Mouse (Mus musculus) left cerebral cortex, adult 18-20 months (tissue): ENCODE measurements around the gene Frem2. TPM values are rescaled to one million over a fixed set of nuclear protein-coding genes. Genes with fewer than 3 reads are reported as not detected.

ENCODE experiments used
- DNase-seq, 2 experiments: peaks; one replicate each; pipeline ENCODE4 v3.0.0; 2021 to 2022; ENCODE audit warnings: low spot score in 2 of 2, mixed read lengths in 1 of 2
- total RNA-seq, 2 experiments: library from RNA; stranded (reverse); gene quantifications; 2 replicates each; pipeline ENCODE4 v1.2.3; 2021

Gene Frem2
- total RNA-seq, 2 experiments from 2014 or later = 2.1 TPM

DNA sequence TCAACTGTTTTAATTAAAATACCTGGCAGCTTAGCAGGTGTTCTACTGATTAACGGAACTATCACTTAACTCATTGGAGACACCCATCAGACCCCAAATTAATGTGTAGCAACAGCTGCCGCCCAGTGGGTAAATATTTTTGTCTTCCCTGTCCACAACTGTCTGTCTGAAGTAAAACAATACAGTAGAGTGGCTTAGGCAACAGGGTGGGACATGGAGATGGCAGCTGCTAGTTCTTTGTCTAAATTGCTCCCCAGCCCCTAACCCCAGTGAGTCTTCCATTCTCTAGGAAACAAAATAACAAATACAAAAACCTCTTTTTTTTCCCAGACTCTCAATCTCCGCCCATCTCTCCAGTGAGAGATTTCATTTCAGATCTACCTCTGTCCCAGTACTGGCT lies 36.2 kb downstream of the Frem2 start:
- DNase-seq = no peak

DNA sequence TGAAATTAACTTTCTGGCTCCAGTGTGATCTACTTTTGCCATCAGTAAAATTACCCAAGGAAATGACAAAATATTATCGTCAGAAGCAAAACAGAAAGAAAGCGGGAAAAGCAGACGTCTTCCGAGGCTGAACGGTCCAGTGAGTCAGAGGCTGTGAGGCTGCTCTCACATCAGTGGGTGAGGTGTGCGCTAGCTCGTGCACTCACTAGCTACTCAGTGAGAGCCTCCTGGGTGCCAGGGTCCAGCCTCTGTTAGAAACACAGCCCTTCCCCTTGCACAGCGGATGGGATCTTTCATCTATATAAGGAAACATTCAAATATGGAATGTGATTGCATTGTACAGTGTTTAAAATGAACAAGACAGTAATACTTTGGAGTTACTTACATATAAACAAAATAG lies 36.8 kb downstream of the Frem2 start:
- no peak for DNase-seq

DNA sequence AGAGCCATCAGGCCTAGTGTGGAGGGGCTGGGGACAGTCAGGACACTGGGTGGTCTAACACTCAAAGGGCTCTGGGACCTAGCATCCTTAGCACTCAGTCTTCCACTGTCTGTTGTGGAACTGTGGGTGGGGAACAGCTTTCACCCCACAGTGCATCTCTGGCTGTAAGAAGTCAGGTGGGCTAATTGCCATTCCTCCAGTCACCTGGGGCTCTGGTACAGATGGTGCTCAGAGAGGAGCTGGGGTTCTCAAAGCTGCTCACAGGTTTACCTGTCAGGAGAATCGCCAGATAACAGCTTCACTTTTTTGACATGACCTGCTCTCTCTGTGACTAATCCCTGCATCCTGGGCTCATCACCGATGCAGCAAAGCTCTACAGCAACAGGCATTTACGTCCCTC lies 46.0 kb downstream of the Frem2 start:
- no peak for DNase-seq

DNA sequence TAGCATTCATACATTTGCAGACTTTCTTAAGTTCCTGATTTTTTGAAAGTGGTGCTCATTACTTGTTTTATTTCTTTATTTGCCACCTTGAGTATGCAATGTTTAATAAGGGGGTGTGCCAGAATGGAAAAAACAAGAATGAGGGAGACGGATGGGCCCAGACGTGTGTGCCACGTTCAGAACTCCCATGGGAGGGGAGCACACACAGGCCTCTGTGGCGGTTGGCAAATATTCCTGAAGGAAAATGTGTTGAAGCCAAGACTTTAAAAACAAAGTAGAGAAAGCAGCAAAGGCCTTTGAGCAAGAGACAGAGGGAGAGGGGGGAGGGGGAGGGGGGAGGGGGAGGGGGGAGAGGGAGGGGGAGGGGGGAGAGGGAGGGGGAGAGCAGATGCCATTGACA lies 47.3 kb downstream of the Frem2 start:
- DNase-seq = no peak

GRCm38 (mm10) chr3:53600140-53600539 lies 57.0 kb downstream of the Frem2 start:
- no peak for DNase-seq

DNA sequence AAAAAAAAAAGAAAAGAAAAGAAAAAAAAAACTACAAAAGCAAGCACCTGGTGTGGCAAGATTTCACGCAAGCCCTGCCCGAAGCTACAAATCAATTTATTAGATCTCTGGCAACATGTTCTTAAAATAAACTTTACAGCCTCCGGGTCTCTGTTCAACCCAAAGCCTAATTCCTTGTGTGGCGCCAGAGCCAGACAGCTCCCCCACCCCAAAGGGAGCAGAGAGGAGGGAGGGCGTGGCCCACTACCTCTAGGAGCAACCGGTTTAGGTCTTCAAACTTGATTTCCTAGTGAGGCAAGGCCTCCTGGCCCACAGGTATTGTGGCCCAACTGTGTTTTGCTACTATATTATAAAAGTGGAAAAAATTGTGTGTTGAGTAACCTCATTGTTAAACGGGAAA lies 57.8 kb downstream of the Frem2 start:
- no peak for DNase-seq

- DNase-seq = no peak
Measured at GRCm38 (mm10) chr3:53598153-53598800, 58.9 kb downstream of the Frem2 start.

DNA sequence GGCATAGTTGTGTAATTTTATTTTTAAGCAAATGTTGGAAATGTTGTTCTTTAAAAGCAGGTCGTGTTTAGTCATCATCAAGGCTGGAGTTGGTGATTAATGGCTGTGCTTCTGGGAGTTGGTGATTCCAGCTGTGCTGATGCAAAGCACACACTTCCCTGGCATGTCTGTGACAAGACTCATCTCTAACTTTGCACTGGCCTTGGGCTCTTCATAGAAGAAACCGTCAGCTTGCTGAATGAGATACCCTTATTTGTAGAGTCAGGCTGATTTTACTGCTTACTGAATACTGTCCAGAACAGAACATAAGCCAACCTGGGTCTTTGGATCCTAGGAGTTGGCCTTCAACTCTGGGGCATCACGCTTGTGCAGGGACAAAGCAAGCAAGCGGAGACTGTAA lies 62.7 kb downstream of the Frem2 start:
- DNase-seq = no peak

DNA sequence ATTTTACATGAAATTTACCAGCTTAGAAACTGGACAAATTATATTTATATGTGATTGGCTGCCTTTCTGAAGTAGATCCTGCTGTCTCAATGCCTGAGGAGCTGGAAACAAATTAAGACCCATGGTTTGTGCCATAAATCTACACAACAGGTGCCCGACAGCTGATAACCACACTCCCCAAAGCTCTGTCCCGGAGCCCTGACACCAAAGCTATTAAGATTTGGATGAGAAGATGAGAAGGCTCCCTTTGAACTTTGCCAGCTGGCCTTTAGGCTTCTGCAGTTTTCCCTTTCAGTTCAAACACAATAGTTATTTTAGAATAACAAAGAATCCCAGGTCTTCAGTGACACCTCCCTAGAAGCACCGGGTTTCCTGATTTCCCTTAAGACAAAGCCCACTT lies 63.4 kb downstream of the Frem2 start:
- DNase-seq = no peak

DNA sequence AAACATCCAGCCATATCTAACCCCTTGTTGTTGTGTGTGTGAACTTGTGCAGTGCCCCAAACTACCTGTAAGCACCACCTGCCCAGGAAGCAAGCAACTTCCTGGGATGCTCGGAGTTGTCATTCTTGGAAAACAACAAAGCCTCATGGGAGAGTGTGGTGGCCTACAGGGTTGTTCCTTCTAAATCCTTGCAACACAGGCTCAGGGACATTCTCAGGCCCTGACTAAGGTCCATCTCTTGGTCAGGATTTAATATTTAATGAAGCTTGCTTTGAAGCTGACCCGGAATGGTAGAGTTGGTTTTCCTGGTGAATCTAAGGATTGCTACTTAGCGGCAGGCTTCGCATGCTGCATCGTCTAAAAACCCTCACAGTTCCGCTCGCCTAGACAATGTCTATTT lies 65.1 kb downstream of the Frem2 start:
- no peak for DNase-seq

- peak; percentile 50 to 79 for DNase-seq
Measured at GRCm38 (mm10) chr3:53590139-53590621, 67.0 kb downstream of the Frem2 start.

- DNase-seq = no peak
Measured at GRCm38 (mm10) chr3:53583248-53583647, 73.9 kb downstream of the Frem2 start.

DNA sequence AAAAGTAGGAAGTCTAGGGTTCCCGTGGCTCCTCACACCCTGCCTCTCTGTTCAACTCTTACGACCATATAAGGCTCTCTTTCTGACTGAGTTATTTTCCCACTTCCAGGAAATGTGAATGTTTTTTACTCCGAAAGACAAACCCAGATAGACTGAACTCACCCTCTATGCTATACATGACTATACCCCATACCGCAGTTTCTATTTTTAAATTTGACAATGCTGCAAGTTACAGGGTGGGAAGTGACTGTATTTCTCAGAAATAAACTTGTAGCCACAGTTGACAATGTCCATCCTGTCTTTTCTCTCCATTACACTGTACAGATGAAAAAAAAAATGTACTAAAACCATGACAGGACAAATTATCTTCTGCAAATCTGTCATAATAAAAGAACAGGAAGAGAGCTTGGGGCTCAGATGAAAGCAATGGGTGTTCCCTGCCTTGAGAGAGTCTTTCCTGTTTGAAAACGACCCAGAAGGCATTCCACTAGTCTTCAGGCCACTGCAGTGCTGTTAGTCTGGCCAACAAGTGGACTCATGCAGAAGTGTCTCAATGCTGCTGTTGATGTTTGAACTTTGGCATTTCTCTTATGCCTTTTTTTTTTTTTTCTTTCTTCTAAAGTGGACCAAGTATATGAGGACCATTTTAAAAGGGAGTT lies 76.4 kb downstream of the Frem2 start:
- DNase-seq = no peak

GRCm38 (mm10) chr3:53579121-53579704 lies 77.9 kb downstream of the Frem2 start:
- no peak for DNase-seq

DNA sequence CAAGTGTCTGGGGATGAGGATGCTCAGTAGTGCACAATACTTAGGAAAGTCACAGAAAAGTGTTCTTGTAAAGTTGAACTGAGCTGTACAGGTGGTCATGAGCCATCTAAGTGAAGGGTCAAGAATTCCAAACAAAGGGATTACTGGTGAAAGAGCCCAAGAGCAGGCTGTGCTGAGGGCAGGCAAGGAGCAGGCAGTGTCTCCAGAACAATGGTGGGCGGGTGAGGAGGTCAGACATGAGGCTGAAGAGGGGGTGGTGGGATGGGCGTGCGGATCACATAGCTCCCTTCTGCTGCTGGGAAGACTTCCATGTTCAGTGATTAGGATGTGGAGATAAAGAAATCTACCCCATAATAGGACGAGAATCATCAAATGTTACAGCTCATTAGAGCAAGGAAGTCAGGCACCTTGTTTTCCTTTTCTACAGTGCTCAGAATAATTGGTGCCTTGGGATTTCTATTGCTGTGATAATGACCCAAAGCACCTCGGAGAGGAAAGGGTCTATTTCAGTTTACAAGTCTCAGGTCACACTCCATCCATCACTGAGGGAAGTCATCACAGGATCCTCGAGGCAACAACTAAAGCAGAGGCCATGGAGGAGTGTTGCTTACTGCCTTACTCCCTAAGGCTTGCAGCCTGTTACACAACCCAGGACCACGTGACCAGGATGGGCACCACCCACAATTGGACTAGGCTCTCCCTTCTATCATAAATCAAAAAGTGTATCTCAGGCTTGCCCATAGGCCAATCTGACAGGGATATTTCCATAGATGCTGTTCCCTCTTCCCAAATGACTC lies 80.6 kb downstream of the Frem2 start:
- no peak for DNase-seq

DNA sequence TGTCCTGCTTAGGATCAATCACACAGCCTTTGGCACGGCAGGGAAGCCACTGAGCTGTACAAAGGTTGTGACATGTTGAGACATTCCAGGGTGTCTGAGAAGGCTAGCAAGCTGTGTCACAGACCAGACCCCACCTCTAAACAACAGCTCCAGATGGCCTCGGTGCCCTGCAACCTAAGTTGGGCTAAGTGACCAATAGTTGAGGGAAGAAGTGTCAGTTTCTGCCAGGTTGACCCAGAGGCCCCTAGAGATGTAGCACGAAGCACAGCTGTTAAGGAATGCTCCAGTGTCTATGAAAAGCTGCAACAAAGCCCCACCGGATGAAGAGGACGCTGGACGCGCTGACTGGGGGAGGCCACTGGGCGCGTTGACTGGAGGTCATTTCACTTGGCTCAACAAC lies 83.0 kb downstream of the Frem2 start:
- DNase-seq = no peak

DNA sequence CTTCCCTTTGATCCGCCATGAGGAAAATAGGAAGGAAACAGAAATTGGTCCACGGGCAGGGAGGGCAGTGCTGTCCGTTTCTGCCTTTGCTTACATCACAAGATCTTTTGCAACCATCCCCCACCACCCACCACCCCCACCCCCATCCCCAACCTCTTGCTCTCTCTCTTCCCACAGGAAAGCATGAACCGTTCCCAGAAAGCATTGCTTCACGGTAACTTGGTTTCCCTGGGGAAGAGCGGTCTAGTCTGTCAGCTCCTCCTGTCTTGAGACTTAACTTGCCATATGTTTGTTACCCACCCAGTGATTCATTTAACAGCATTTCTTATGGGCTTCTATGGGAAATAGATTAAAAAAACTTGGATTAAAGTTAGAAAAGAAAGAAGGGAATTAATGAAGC lies 85.5 kb downstream of the Frem2 start:
- no peak for DNase-seq

DNA sequence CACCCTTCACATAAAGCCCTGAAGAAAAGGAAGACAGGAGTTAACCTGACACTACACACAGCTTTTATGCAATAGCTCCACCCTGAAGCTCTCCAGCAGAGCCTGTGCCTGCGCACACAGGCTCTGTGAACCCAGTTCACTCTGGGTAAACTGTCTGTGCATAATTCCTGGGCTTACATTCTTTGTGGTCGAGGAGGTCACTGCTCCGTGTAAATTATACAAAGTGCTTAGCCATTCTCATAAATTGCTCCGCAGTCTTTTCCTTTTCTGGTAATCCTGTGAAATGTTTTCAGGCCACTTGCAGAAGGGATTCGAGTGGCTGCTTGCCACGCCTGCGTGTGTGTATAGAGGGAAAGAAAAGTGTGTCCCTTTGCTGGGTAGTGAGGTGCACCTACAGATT lies 92.6 kb downstream of the Frem2 start:
- no peak for DNase-seq

DNA sequence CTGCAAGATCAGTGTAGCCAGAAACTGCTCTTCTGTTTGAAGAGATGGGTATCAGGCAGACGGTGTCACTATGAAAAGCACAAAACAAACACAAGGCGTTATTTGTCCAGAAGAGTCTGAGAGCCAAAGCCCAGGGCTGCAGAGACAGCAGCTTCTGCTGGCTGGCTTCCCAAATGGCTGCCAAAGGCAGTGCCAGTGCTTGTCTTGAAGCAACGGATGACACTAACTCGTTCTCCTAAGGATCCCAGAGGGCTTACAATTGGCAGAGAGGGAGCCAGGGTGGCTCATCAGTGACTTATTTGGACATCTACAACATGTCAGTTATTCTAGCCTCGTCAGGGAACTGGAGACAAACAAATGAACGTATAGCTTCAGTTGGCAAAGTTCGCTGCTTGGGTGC lies 93.4 kb downstream of the Frem2 start:
- DNase-seq = peak in 1 of 2 experiments; percentile 4

- no peak for DNase-seq
Measured at GRCm38 (mm10) chr3:53561813-53562212, 95.3 kb downstream of the Frem2 start.

GRCm38 (mm10) chr3:53559056-53559455 lies 98.1 kb downstream of the Frem2 start:
- DNase-seq = no peak

DNA sequence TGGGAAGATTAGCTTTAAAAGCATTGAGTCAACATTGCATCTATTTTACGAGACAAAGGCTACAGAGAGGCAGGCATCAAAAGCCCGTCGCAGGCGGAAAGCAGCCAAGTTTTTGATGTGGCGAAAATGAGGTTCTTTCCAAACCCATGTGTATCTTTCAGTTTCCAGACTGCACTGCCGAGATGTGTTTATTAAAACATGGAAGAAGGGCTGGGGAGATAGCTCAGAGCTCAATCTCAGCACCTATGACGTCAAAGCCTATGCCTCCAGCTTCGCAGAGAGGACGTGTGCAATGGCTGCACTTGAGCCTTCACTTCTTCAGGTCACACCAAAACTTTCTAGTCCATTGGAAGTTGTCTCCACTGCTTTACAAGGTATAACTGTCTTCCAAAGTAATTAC lies 98.9 kb downstream of the Frem2 start:
- no peak for DNase-seq
